Mouse (Mus musculus) lung, postnatal 0 days (tissue): ENCODE data around the gene Islr. TPM values are rescaled to one million over a fixed set of nuclear protein-coding genes. Genes with fewer than 3 reads are reported as not detected.

Experiments
- ATAC-seq: fragments of 200-750 bp; cut with Nextera tagmentation; 2 replicates; pipeline ENCODE4 v1.8.0; 2017; ENCODE audit warnings: moderate library complexity
- DNase-seq: peaks from one replicate; pipeline ENCODE4 v3.0.0-alpha.2; 2016; ENCODE audit warnings: low spot score
- H3K27ac ChIP-seq: fragments of 300-500 bp; sonication (generic); 2 replicates; pipeline ENCODE4 v1.5.1; 2014; ENCODE audit warnings: antibody characterized with exemption, mild to moderate bottlenecking, low read length, mixed read lengths
- H3K27me3 ChIP-seq: fragments of 300-500 bp; sonication (generic); replicated peaks from 2 replicates; pipeline ENCODE4 v1.6.1; 2014; ENCODE audit warnings: low read length, mixed read lengths; ENCODE audit not compliant: insufficient read depth
- H3K36me3 ChIP-seq: fragments of 300-500 bp; sonication (generic); 2 replicates; pipeline ENCODE4 v1.6.1; 2014; ENCODE audit warnings: low read length, mixed read lengths; ENCODE audit not compliant: insufficient read depth
- H3K4me1 ChIP-seq: fragments of 300-500 bp; sonication (generic); 2 replicates; pipeline ENCODE4 v1.6.1; 2014; ENCODE audit warnings: antibody characterized with exemption, low read depth, low read length, mixed read lengths; ENCODE audit not compliant: insufficient read depth
- H3K4me2 ChIP-seq: fragments of 300-500 bp; sonication (generic); replicated peaks from 2 replicates; pipeline ENCODE4 v1.6.1; 2014; ENCODE audit warnings: low read depth, mild to moderate bottlenecking, low read length, moderate library complexity, mixed read lengths
- H3K4me3 ChIP-seq: fragments of 300-500 bp; sonication (generic); 2 replicates; pipeline ENCODE4 v1.5.1; 2014; ENCODE audit warnings: low read depth, low read length
- H3K9ac ChIP-seq: fragments of 300-500 bp; sonication (generic); replicated peaks from 2 replicates; pipeline ENCODE4 v1.6.1; 2014; ENCODE audit warnings: low read depth, mild to moderate bottlenecking
- H3K9me3 ChIP-seq: fragments of 300-500 bp; sonication (generic); 2 replicates; pipeline ENCODE4 v1.6.1; 2016; ENCODE audit warnings: low read length, mixed read lengths
- CTCF ChIP-seq: IDR thresholded peaks from 2 replicates; pipeline ENCODE4 v1.5.1; 2016; ENCODE audit warnings: antibody characterized with exemption, mild to moderate bottlenecking
- EP300 ChIP-seq: IDR thresholded peaks from 2 replicates; pipeline ENCODE4 v1.6.1; 2016; ENCODE audit warnings: antibody characterized with exemption, mild to moderate bottlenecking, control low read depth
- WGBS: fragments of 180-500 bp; shearing (Covaris S2); extraction: QIAGEN DNeasy Blood & Tissue Kit; methylation state at CpG from one replicate; pipeline ENCODE4 v1.1.7; 2014; 5-methylcytosine and 5-hydroxymethylcytosine counted together
- polyA plus RNA-seq: library from polyadenylated mRNA; unstranded; fragments of >200 nt; fragmentation: Nextera tagmentation; extraction: Ambion mirVana; gene quantifications from 2 replicates; pipeline ENCODE4 v1.2.1, GENCODE M21; 2015

The Islr gene
- polyA plus RNA-seq, 1 experiment from 2014 or later = 21.6 TPM

GRCm38 (mm10) chr9:58225915-58226913 lies 22.1 kb upstream of the Islr start:
- DNase-seq (peak; percentile 76), ATAC-seq (no peak)
- Histone ChIP-seq H3K4me2 (no peak overlapping the region), H3K36me3 (peaks cover 33% of the 10 kb centered on the region), H3K27me3 (no peaks in the 10 kb centered on the region), H3K9ac (no peak overlapping the region), H3K9me3 (no peaks in the 10 kb centered on the region), H3K4me3 (no peak overlapping the region), H3K4me1 (no peaks in the 10 kb centered on the region), H3K27ac (no peak overlapping the region)
- TF ChIP-seq CTCF (peak; percentile 88), EP300 (no peak)
- WGBS = 64% methylated on average over 9 of the region's 9 CpGs

- H3K36me3 ChIP-seq = peaks cover 20% of the 10 kb centered on the region
Measured at GRCm38 (mm10) chr9:58224356-58224755, 20.2 kb upstream of the Islr start.

GRCm38 (mm10) chr9:58220218-58220903 lies 16.3 kb upstream of the Islr start:
- TF ChIP-seq CTCF = peak; percentile 73
- no peak for TF ChIP-seq EP300
- no peaks in the 10 kb centered on the region for H3K9me3 ChIP-seq
- WGBS = 56% methylated on average over 24 of the region's 24 CpGs
- no peak for ATAC-seq
- DNase-seq = peak; percentile 77
- H3K36me3 ChIP-seq = peaks cover 10% of the 10 kb centered on the region; the same call in 1 of the 2 replicates
- H3K4me3 ChIP-seq = no peak overlapping the region
- H3K27me3 ChIP-seq = no peaks in the 10 kb centered on the region
- no peak overlapping the region for H3K27ac ChIP-seq
- H3K4me2 ChIP-seq = no peak overlapping the region
- H3K4me1 ChIP-seq = no peaks in the 10 kb centered on the region
- H3K9ac ChIP-seq = no peak overlapping the region

More at GRCm38 (mm10) chr9:58224356-58224755, 20.2 kb upstream of the Islr start:
- no peaks in the 10 kb centered on the region for H3K27me3 ChIP-seq
- no peak overlapping the region for H3K27ac ChIP-seq
- WGBS = 88% methylated on average over 2 of the region's 2 CpGs
- H3K4me1 ChIP-seq = no peaks in the 10 kb centered on the region
- no peak for TF ChIP-seq EP300
- TF ChIP-seq CTCF = no peak
- H3K9me3 ChIP-seq = no peaks in the 10 kb centered on the region
- no peak overlapping the region for H3K4me2 ChIP-seq
- H3K9ac ChIP-seq = no peak overlapping the region
- H3K4me3 ChIP-seq = no peak overlapping the region
- DNase-seq (no peak), ATAC-seq (no peak)

GRCm38 (mm10) chr9:58218539-58218938 lies 14.4 kb upstream of the Islr start:
- DNase-seq (no peak), ATAC-seq (no peak)
- no peak overlapping the region for H3K4me2 ChIP-seq
- H3K27me3 ChIP-seq = no peaks in the 10 kb centered on the region
- H3K4me3 ChIP-seq = no peak overlapping the region
- no peak overlapping the region for H3K9ac ChIP-seq
- TF ChIP-seq CTCF (no peak), EP300 (no peak)
- WGBS = 90% methylated on average over 3 of the region's 3 CpGs
- H3K4me1 ChIP-seq = peaks cover 10% of the 10 kb centered on the region; the same call in 1 of the 2 replicates
- H3K9me3 ChIP-seq = no peaks in the 10 kb centered on the region
- H3K27ac ChIP-seq = no peak overlapping the region
- peaks cover 10% of the 10 kb centered on the region; the same call in 1 of the 2 replicates for H3K36me3 ChIP-seq

- Histone ChIP-seq H3K4me1 (peaks cover 10% of the 10 kb centered on the region; the same call in 1 of the 2 replicates), H3K27ac (no peak overlapping the region), H3K27me3 (no peaks in the 10 kb centered on the region), H3K9me3 (no peaks in the 10 kb centered on the region), H3K4me2 (no peak overlapping the region), H3K9ac (no peak overlapping the region), H3K4me3 (no peak overlapping the region), H3K36me3 (peaks cover 2% of the 10 kb centered on the region; the same call in 1 of the 2 replicates)
- TF ChIP-seq CTCF (peak; percentile 69), EP300 (no peak)
- ATAC-seq (no peak), DNase-seq (no peak)
- 57% methylated on average over 6 of the region's 6 CpGs for WGBS
Measured at GRCm38 (mm10) chr9:58216402-58216801, 12.3 kb upstream of the Islr start.

GRCm38 (mm10) chr9:58214519-58215180 lies 10.5 kb upstream of the Islr start:
- H3K4me2 ChIP-seq = no peak overlapping the region
- peak; percentile 61; the same call in 1 of the 2 replicates for TF ChIP-seq EP300
- TF ChIP-seq CTCF = no peak
- no peak overlapping the region for H3K4me3 ChIP-seq
- ATAC-seq (peak; percentile 43), DNase-seq (peak; percentile 63)
- H3K9ac ChIP-seq = no peak overlapping the region
- H3K4me1 ChIP-seq = peaks cover 10% of the 10 kb centered on the region; the same call in 1 of the 2 replicates
- no peaks in the 10 kb centered on the region for H3K27me3 ChIP-seq
- no peak overlapping the region for H3K27ac ChIP-seq
- H3K9me3 ChIP-seq = no peaks in the 10 kb centered on the region
- 38% methylated on average over 8 of the region's 8 CpGs for WGBS
- no peaks in the 10 kb centered on the region for H3K36me3 ChIP-seq
